Mouse (Mus musculus) c-Kit-positive CD71-negative TER-119-negative erythroid progenitor cells, embryonic 14.5 days (primary cell): ENCODE results near the gene Spata25.
"Not testable (repeated sequence)": the region's sequence is repeated elsewhere in the genome, so short reads cannot be mapped to it uniquely, and the experiment has no call there.

Experiments
- DNase-seq: peaks from one replicate; pipeline ENCODE4 v3.0.0-alpha.2; 2013; ENCODE audit warnings: low read depth

Gene Spata25

GRCm38 (mm10) chr2:164828437-164828836 is at the start of gene Spata25:
TSS of gene Spata25 (minus strand) at chr2:164828537.
- no peak for DNase-seq

- not testable (repeated sequence) for DNase-seq
These were observed 49.3 kb upstream of the Spata25 start for GRCm38 (mm10) chr2:164877376-164878215.

- DNase-seq: not testable (repeated sequence)
These were observed 47.3 kb upstream of the Spata25 start for GRCm38 (mm10) chr2:164875648-164876047.

GRCm38 (mm10) chr2:164874239-164874769 is 46.0 kb upstream of the Spata25 start:
- no peak for DNase-seq

- DNase-seq: no peak
These were observed 45.3 kb upstream of the Spata25 start for GRCm38 (mm10) chr2:164873621-164874020.

- DNase-seq: no peak
These were observed 43.4 kb upstream of the Spata25 start for GRCm38 (mm10) chr2:164871602-164872303.

GRCm38 (mm10) chr2:164868491-164868890 is 40.2 kb upstream of the Spata25 start:
- no peak for DNase-seq

GRCm38 (mm10) chr2:164867566-164867965 is 39.2 kb upstream of the Spata25 start:
- no peak for DNase-seq

GRCm38 (mm10) chr2:164866741-164867551 is 38.6 kb upstream of the Spata25 start:
- no peak for DNase-seq

GRCm38 (mm10) chr2:164864593-164864992 is 36.3 kb upstream of the Spata25 start:
- DNase-seq: no peak

GRCm38 (mm10) chr2:164863411-164863810 is 35.1 kb upstream of the Spata25 start:
- not testable (repeated sequence) for DNase-seq

- no peak for DNase-seq
These were observed 34.0 kb upstream of the Spata25 start for GRCm38 (mm10) chr2:164862179-164862861.

- no peak for DNase-seq
These were observed 32.8 kb upstream of the Spata25 start for GRCm38 (mm10) chr2:164861094-164861493.

- DNase-seq: no peak
These were observed 31.5 kb upstream of the Spata25 start for GRCm38 (mm10) chr2:164859640-164860432.

GRCm38 (mm10) chr2:164859155-164859554 is 30.8 kb upstream of the Spata25 start:
- DNase-seq: no peak

- no peak for DNase-seq
These were observed 29.7 kb upstream of the Spata25 start for GRCm38 (mm10) chr2:164857842-164858553.

GRCm38 (mm10) chr2:164857101-164857821 is 28.9 kb upstream of the Spata25 start, which contains the start of gene Pltp:
TSS of gene Pltp (minus strand) at chr2:164857711.
- DNase-seq: no peak

- no peak for DNase-seq
These were observed 28.2 kb upstream of the Spata25 start for GRCm38 (mm10) chr2:164856309-164857100.
